Mouse (Mus musculus): ENCODE measurements at regions not wholly inside any gene's neighbourhood (a gene's known extent, or its start where the extent isn't known, plus 50 kb on each side); places are given as distances from the start of the nearest gene placed in this dataset.

DNA sequence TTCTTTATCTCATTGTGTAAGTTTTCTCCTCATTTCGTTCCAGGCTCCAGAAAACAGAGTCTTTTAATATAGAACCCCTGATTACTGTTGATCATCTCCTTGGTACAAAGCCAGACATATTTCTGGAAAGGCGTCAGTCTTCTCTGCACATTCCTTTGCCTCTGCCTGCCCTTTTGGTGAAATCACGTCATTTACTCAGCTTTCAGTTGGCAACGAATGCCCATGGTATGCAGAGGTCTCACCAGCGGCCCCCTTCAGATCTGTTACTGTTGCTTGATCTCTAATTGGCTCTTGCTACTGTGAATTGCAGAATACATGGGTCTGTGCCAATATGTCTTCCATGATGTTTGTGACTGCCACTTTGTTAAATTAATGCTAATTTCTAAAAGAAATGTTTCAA, 412.0 kb upstream of the Pitx2 start:
- no peak for DNase-seq (ENCODE audit: low spot score in 2 of 2)

DNA sequence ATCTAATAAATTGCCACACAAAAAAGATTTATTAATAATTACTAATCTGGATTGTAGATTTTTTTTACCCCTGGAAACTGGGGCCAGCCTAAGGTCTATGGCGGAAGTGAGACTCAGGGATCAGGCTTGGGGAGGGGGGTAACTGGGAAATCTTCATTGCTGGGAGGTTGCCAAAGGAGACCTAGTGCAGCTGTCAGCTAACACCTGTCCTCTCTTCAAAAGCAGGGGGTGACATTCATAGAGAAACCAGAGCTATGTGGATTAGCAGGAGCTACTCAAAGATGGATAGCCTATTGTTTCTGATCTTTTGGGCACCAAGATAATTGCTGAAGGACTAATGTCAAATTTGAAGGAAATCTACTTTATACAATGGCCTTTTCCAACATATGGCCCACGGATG, 403.7 kb upstream of the Pitx2 start:
- no peak for DNase-seq (ENCODE audit: low spot score in 2 of 2)

DNA sequence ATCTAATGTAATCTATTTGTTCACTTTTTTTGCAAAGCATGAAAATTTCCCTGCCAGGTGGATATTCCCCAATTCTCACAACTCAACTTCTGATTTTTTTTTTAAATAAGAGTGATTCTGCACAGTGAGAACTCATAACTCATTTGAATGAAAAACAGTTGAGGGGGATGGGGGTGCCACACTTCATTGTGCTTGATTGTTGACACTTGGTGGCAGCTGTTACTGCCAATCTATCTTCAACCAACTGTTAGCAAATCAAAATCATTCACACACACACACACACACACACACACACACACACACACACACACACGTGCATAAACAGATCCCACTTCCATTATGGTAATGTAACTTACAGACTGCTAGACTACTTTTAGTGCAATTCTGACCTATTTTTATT, 401.8 kb upstream of the Pitx2 start:
- DNase-seq (ENCODE audit: low spot score in 2 of 2), result peak in 1 of 2 experiments; percentile 18

DNA sequence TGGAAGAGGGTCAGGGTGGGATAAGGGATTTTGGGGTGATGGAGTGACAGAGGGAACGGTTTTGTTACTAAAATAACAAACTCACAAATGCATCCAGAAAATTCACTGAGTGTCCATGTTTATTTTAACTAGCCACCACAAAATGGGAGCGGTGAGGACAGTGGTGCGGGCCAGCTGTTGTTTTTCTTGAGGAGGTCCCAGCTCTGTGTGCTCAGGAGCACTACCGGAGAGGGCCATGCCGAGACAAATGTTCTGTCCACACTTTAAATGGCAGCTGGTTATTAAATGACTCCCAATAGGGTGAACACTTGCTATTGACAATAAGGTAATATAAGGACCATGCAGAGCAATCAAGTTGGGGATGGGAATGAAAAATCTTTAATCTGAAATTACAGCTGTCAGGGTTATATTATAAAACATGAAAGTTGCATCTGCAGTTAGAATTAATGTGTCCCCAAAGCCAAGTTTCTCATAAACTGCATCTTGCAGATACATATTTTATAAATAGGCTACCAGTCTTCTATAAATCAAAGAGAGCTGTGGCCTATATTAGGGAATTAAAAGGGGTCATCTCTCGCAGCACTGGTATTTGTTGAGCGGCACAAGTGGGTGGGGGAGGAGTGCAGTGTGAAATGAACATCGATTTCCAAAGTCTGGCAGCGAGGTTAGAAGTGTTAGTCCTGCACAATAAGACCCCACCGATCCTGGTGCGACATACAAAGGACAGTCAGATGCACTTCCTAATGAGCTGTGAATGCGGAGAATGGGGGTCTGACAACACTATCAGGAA, 370.1 kb upstream of the Pitx2 start:
- no peak for DNase-seq (ENCODE audit: low spot score in 2 of 2)

DNA sequence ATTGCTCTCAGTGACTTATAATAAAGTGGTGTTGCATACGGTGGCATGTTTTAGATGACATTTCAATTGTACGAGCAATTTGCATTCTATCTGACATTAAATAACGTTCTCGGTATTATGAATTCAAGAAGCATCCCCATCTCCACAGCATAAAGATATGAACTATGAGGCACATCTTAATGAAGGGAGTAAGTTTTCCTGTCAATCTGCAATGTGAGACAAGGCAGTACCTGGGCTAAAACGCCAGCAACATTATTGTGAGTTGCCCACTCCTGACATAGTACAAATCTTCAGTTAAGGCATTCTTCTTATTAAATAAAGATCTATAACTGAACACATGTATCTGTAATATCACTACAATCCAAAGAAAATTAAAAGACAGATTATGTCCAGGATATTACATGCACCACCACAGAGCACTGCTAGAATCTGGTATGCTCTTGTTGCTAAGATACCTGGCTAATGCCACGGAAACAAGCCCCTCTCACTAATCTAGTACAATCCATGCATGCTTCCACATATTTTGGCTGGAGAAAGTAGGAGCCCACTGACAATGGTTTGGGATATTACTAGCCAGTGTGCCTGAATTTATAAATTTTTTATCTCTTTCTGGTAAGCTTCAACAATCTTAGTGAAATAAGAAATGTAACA, 349.2 kb upstream of the Pitx2 start:
- DNase-seq (ENCODE audit: low spot score in 2 of 2), result no peak

DNA sequence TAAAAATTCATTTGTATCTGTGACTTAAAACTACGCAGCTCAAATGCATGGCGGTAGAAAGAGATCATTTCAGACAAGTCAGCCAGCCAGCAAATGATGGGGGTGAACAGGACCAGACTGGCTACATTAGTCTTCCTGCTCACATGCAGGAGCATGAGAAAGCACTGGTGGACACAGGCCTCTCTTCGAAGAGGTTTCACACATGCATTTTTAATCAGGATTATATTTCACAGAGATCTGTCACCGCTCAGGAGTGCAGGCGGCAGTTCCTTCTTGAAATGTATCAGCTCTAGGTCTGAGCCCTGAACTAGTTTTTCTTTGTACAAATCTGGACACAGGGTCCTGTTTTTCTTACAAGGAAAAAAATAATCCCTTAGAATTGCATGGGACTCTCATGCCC, 343.2 kb upstream of the Pitx2 start:
- no peak for DNase-seq (ENCODE audit: low spot score in 2 of 2)

DNA sequence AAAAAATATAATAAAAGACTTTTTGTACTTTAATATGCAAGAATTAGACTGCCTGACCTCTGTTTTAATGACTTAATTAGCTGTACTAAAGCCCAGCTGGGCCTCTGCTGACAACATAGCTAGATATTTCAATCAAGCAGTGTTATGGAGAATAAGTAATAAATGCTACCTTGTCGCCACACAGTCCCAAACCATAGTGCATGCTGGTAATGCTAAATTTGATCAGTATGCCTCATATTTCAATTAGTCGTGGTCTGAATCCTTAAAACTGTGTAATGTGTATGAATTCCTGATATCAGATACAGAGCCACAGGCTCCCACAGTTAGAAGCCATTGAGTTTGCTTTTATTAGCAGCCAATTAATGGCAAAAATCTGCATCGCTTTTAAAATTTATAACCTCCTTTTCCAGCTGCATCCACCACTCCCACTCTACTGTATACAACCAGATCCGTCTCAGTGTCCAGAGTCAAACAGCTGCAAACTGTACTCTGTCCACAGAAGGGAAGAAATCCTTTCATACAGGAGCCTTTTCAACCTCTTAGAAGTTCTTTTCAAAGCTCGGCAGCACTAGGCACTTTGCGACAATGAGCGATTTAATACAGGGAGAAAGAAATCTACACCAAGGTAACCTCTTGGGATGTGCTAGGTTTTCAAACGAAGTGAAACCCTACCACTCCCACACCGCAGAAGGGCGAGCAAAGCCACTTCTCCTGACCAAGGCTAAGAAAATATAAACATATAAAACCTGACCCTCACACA, 317.8 kb upstream of the Pitx2 start:
- no peak for DNase-seq (ENCODE audit: low spot score in 2 of 2)

DNA sequence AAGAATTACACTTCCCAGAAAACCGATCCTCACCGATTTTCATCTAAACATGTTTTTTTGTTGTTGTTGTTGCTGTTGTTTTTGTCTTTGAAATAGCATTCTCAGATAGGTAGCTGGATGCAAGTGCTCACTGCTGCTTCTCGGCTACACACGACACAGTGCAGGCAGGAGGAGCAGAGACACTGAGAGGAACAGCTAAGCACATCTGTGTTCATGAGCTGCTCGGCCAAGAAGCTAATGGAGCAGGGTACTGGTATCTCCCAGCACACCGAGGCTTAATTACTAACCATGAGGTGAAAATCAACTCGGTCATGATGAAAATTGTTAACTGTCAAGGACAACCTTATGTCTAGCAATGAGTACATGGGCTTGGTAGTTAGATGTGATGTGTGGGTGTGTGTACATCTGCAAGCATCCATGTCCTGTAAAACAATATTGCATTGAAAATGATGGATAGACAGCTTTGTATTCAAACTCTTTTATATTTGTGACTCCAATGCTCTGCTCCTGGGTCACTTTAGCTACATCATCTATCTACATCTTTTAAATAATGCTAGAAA, 316.0 kb upstream of the Pitx2 start:
- no peak for DNase-seq (ENCODE audit: low spot score in 2 of 2)

DNA sequence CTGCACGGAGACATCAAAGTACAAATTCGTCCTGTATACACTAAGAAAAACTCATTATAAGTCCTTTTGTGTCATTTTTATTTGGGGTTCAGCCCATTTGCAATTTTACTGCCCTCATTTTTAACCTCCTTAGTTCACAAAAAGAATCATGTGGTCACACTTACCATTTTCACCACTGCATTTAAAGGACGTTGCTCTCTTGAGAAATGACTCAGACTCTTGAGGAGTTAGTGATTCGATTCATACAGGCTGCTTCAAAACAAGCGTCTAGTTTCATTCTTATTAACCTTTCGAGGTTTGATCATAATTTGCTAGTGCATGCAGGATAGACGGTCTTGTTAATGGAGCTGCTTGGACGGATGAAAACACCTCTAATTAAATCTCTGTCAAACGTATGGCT, 313.0 kb upstream of the Pitx2 start:
- no peak for DNase-seq (ENCODE audit: low spot score in 2 of 2)

DNA sequence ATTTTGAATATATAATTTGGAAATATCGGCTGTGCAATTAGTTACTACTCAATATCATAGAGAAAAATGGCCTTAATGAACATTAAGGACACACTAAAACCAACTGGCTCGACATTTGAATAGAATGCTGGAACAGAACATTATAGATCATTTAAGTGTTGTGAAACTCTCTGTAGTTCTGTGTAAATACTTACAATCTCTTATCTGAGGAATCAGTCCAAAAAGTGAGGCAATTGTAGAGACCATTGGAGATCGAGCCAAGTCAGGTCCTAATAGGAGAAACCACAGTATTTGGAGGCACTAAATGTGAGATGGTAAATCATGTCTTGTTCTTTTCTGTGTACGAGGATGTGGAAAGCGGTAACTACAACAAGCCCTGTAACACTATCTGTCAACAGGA, 308.6 kb upstream of the Pitx2 start:
- no peak for DNase-seq (ENCODE audit: low spot score in 2 of 2)

DNA sequence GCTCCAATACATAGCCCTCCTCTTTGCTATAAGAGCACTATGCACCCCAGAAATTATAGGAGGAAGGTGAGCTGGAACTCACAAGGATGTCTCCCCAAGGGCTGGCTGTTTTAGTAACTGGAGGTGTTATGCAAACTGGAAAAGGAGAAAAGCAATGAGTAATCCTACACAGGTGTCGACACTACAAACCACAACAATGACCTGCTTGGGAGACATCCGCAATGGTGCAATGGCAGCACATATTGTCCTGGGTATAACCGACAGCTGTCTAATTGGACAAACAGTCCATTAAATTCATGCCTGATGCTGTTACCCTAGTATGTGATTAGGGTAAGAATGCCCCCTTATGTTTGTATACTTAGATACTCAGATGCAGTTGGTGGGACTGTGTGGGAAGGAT, 303.1 kb upstream of the Pitx2 start:
- no peak for DNase-seq (ENCODE audit: low spot score in 2 of 2)

DNA sequence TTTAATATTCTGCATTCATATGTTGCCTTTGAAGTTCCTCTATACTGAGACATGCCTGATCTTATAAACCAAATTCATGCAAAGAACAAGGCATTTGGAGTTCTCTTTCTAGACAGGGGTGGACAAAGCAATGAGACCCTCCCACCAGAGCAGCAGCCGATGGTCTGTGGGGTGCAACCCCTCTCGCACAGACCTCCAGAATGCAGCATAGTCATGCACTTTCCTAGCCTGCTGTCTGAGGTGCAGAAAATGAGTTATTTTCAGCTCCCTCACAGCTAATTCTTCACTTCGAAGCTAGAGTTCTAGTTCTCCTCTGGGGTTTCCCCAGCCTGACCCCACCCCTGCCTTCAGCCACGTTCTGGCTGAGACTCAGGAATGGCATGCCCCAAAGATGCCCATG, 288.6 kb upstream of the Pitx2 start:
- DNase-seq (ENCODE audit: low spot score in 2 of 2), result no peak

DNA sequence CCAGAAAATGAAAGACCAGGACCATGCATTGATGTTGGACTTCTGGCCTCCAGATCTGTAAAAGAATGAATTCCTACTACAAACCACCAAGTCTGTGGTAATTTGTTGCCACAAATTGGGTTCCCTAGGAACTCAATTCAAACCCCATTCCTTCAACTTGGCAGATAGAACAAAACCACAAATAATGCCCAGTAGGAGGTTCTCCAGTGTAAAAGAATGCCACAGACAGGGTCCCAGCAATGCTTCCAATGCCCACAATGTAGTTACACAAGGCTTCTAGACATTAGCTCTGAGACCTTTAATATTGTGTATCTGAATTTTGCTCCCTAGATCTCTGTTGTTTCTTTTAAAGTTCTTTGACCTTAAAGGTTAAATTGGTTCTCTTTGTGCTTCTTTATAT, 278.2 kb upstream of the Pitx2 start:
- DNase-seq (ENCODE audit: low spot score in 2 of 2), result no peak

DNA sequence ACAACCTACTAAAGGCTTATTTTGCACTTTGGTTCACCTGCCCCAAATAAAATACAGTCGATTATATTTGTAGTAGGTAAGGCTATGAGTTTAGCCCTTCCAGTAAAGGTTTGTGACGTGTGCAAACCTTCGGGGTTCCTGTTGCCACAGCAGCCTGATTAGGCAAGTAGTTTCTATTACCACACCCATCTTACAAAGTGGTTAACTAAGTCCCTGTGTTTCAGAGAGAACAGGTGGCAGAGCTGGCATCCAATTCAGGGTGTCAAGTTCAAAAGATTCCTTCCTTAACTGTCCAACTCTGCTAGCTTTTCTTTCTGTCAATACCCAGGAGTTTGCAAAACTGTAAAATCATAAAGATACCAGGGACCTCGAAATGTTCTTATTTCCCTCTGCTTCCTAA, 277.5 kb upstream of the Pitx2 start:
- DNase-seq (ENCODE audit: low spot score in 2 of 2), result no peak

DNA sequence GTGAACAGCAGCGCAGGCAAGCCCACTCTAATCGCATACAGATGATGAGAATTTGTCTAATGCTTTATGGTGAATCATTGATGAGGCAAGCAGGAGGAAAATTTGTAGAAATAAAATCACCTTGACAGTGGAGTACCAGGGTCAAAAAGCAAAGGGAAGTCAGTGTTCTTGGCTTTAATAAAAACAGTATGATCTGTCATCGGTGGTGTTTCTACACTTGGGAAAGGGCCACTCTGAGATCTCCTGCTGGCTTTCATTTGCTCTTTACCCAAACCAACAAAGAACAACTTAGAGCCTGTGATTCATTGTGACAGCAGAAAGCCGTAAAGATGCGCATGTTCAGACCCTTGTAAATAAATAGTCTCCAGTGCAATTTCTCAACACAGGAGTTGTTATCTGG, 261.1 kb upstream of the Pitx2 start:
- no peak for DNase-seq (ENCODE audit: low spot score in 2 of 2)

DNA sequence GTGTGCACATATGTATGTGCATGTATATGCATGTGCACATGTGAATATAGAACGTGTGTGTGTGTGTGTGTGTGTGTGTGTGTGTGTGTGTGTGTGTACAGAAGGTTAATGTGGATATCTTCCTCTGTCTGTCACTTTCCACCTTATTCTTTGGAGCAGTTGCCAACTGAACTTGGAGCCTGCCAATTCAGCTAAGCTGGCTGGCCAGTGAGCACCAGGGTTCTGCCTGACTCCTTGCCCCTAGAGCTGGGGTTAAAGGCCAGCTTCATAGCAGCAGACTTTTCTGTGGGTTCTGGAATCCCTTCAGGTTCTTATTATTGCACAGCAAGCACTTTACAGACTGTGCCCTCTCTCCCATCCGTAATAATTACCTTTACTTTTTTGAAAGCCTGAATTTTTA, 258.5 kb upstream of the Pitx2 start:
- no peak for DNase-seq (ENCODE audit: low spot score in 2 of 2)

DNA sequence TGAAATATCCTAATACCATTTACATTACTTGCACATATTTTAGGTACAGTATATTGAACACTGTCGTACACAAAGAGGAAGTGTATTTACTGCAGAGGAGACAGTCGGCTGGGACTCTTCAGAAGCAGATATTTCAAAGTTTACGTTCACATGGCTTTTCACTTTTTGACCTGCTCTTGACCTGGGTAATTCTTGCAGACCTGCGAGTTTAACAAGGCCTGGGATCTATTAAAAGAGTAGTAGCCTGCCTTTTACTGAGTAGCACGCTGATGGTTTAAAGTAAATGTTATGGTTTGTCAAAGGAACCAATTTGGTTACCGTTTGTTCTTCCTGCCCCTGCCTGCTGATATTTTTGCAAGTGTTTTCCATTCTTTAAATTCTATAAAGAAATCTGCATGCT, 255.0 kb upstream of the Pitx2 start:
- DNase-seq (ENCODE audit: low spot score in 2 of 2), result no peak

DNA sequence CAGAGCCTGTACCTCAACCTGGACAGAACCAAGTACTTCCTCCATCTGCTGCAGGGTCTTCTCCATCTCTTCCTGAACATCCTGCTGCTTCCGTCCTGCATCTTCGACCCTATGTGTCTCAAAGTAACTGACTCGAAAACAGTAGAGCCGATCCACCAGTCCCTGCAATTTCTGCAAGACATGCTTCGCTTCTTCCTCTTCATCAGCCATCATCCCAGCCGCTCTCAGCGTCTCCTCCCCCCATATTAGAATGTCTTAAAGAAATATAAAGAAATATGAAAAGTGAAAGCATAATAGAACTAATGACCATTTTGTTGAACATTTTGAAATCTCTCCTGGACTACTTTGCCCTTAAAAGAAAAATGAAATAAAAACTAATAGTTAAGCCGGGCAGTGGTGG, 244.8 kb upstream of the Pitx2 start:
- no peak for DNase-seq (ENCODE audit: low spot score in 2 of 2)

DNA sequence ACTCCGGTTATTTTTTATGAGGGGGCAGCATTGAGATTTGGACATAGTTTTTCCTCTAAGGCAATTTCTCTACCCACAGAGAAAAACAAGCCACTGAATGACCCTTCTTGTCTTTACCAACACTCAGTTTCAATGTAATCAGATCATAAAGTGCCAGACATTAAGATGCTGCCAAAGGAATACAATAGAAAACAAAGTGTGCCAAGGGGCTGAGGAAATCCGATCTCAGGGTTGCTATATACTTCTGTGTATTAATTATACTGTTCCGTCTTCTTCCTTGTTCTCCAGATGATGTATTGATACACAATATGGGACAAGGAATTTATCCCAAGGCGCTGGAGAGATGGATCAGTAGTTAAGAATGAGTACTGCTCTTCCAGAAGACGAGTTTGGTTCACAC, 222.9 kb upstream of the Pitx2 start:
- DNase-seq (ENCODE audit: low spot score in 2 of 2), result no peak

DNA sequence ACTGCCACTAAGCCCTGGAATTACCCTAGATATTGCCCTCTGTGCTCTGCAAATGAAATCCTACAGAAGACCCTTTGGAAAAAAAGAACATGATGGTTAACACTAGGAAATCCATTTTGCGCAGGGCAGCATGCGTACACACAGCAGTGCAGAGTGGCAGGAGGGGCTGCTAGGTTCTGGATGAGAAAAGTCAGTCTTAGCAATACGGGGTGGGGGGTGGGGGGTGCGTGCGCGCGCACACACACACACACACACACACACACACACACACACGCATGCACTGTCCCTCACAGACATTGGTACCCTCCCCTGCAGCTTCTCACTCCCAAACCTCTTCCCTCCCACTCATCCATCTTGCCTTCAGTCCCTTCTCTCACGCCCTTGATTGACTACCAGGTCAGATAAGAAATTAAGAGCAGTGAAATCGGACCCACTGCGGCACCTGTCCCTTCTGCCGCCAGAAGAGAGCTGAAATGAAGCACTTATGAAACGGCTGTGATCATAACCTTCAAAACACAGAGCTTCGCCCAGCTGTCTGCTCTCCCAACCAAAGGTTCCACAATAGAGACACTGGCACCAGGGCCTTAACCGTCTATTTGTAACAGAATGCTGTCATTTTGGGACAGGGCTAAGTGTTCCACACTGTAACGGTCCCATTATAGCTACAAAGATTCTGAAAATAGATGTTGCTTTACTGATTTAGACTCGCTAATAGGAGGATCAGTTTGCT, 209.3 kb upstream of the Pitx2 start:
- peak in 1 of 2 experiments; percentile 25 for DNase-seq (ENCODE audit: low spot score in 2 of 2)

DNA sequence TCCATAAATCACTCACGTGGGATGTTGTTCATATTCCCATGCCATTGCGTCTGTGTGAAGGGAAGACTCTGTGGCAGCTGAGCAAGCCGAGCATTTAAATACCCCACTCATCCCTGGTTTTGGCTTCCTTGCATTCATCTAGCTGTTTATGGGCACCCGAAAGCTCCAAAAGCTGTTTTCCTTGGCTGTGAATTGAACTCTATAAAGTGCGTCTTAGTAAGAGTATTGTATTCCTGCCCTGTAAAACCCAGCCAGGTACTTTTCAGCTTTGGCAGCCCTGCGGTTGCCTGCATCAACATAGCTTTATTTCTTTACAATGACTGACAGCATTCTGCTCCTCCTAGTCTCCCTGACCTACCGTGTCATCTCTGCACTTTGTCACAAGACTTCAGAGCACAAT, 196.8 kb upstream of the Pitx2 start:
- no peak for DNase-seq (ENCODE audit: low spot score in 2 of 2)
